8 mouse cellular contexts compared by ENCODE assay signal in the genomic region with DNA sequence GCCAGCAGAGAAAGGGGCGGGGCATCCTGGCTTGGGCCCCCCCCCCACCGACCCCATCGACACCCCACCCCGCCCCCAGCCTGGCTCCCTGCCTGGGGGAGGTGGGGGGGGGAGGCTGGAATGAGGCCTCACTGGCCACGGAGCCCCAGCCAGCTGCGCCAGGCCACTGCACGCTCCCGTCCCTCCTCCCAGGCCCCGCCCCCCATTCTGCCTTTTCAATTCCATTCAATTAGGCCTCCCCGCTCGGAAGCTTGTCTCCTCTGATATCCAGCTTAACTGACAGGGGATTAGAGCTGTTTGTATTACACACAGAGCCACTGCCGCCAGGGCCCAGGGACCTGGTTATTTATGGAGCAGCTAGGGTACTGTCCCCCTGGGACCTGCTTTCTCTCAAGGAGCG. TPM values are rescaled to one million over a fixed set of nuclear protein-coding genes. Genes with fewer than 3 reads are reported as not detected.
A peak's percentile ranks its signal among the peaks of the same experiment; 100 is the strongest.
DNase-seq lines count a peak whose midpoint lies in the region; ATAC-seq and TF ChIP-seq lines count a peak whose summit lies in the region.

No protein-coding gene starts in this region.

- no peaks in the 10 kb centered on the region for H3K9me3 ChIP-seq in intestine, postnatal 0 days (ENCODE audit: control insufficient read depth)
- no peaks in the 10 kb centered on the region; the same call in 1 of the 2 replicates for H3K9me3 ChIP-seq in midbrain, embryonic 11.5 days (ENCODE audit: control insufficient read depth, low read length)
- H3K9me3 ChIP-seq in stomach, embryonic 15.5 days = no peaks in the 10 kb centered on the region

- DNase-seq in ZHBTc4 (ENCODE audit: low read depth, low spot score) = peak; percentile 73
- peak; percentile 98 for DNase-seq in embryo, embryonic 10.5 days (ENCODE audit: low spot score)
- DNase-seq in heart, adult 18-20 months = peak; percentile 56 to 72
- peak; percentile 89 for DNase-seq in left cerebral cortex, postnatal 4 days
- DNase-seq in midbrain, embryonic 11.5 days (ENCODE audit: low spot score, missing footprints) = peak; percentile 99
- no peak for DNase-seq in adipocyte (ENCODE audit: low spot score)

- H3K4me3 ChIP-seq in intestine, postnatal 0 days (ENCODE audit: low read depth, low read length) = peak overlapping the region; percentile 24
- H3K4me3 ChIP-seq in midbrain, embryonic 11.5 days (ENCODE audit: low read depth, low read length) = peak overlapping the region; percentile 5; the same call in 1 of the 2 replicates
- peak overlapping the region; percentile 27 for H3K4me3 ChIP-seq in stomach, embryonic 15.5 days (replicated peaks)

- H3K27ac ChIP-seq in intestine, postnatal 0 days (ENCODE audit: low read depth, low read length) = no peak overlapping the region
- peak overlapping the region; percentile 90 for H3K27ac ChIP-seq in midbrain, embryonic 11.5 days (ENCODE audit: low read depth, low read length)
- peak overlapping the region; percentile 76 for H3K27ac ChIP-seq in stomach, embryonic 15.5 days

- no peaks in the 10 kb centered on the region for H3K36me3 ChIP-seq in intestine, postnatal 0 days (ENCODE audit: control insufficient read depth, insufficient read depth)
- H3K36me3 ChIP-seq in midbrain, embryonic 11.5 days (ENCODE audit: control insufficient read depth, insufficient read depth, low read length) = no peaks in the 10 kb centered on the region
- no peaks in the 10 kb centered on the region for H3K36me3 ChIP-seq in stomach, embryonic 15.5 days

- TF ChIP-seq CTCF in intestine, postnatal 0 days (IDR thresholded peaks at IDR 0.05; ENCODE audit: low read depth) = no peak

- no peaks in the 10 kb centered on the region; the same call in 1 of the 2 replicates for H3K4me1 ChIP-seq in intestine, postnatal 0 days (replicated peaks; ENCODE audit: control insufficient read depth, insufficient read depth, low read length)
- H3K4me1 ChIP-seq in midbrain, embryonic 11.5 days (ENCODE audit: control insufficient read depth, insufficient read depth, low read length) = peaks cover 40% of the 10 kb centered on the region
- H3K4me1 ChIP-seq in stomach, embryonic 15.5 days = peaks cover 22% of the 10 kb centered on the region

- peak overlapping the region; percentile 22; the same call in 1 of the 2 replicates for H3K9ac ChIP-seq in intestine, postnatal 0 days (ENCODE audit: low read depth, low read length)
- H3K9ac ChIP-seq in midbrain, embryonic 11.5 days (ENCODE audit: low read length) = peak overlapping the region; percentile 52
- H3K9ac ChIP-seq in stomach, embryonic 15.5 days = no peak overlapping the region

- H3K27me3 ChIP-seq in intestine, postnatal 0 days (replicated peaks; ENCODE audit: control insufficient read depth, insufficient read depth, low read length) = no peaks in the 10 kb centered on the region
- H3K27me3 ChIP-seq in midbrain, embryonic 11.5 days (ENCODE audit: control insufficient read depth, insufficient read depth, low read length) = peaks cover 2% of the 10 kb centered on the region; the same call in 1 of the 2 replicates
- H3K27me3 ChIP-seq in stomach, embryonic 15.5 days (replicated peaks) = no peaks in the 10 kb centered on the region

- H3K4me2 ChIP-seq in intestine, postnatal 0 days (replicated peaks; ENCODE audit: low read depth) = peak overlapping the region; percentile 63
- peak overlapping the region; percentile 35 for H3K4me2 ChIP-seq in midbrain, embryonic 11.5 days
- peak overlapping the region; percentile 52 for H3K4me2 ChIP-seq in stomach, embryonic 15.5 days

- ATAC-seq in intestine, postnatal 0 days = no peak
- ATAC-seq in midbrain, embryonic 11.5 days (ENCODE audit: low FRiP score) = peak; percentile 93
- ATAC-seq in stomach, embryonic 15.5 days (ENCODE audit: insufficient read depth, low FRiP score, low read depth) = peak; percentile 84

- under 1% methylated on average over 11 of the region's 13 CpGs for WGBS in intestine, postnatal 0 days
- 0% methylated on average over 10 of the region's 13 CpGs for WGBS in midbrain, embryonic 11.5 days
- WGBS in stomach, embryonic 15.5 days = 2% methylated on average over 12 of the region's 13 CpGs

- intact Hi-C loops in left cerebral cortex, postnatal 4 days (cut with DNase I) = loop anchor here (5.0 kb wide), 1 partner anchor 100 kb away; the partner anchor contains the start of gene Fam222a

RNA-seq across cellular contexts. Expression of gene Mvk, which starts 23.4 kb away (rescaled TPM):
- total RNA-seq in heart, adult 18-20 months (2021) = 1 to 10 TPM; 9.2 TPM
- polyA plus RNA-seq in intestine, postnatal 0 days (2015; fragmentation: Nextera tagmentation; extraction: Ambion mirVana) = 13.8 and 14.4 TPM in 2 replicates
- 10 to 100 TPM; 72.5 to 75.3 TPM for total RNA-seq in left cerebral cortex, postnatal 4 days (2021)
- 62.5 and 63.3 TPM in 2 replicates for polyA plus RNA-seq in midbrain, embryonic 11.5 days (2014; fragmentation: Nextera tagmentation; extraction: Ambion mirVana)
- 49.7 and 51.5 TPM in 2 replicates for polyA plus RNA-seq in stomach, embryonic 15.5 days (2015; fragmentation: Nextera tagmentation; extraction: Ambion mirVana)

RNA-seq across cellular contexts. Expression of gene Mmab, which starts 23.6 kb away (rescaled TPM):
- 10 to 100 TPM; 22.3 to 26.3 TPM for total RNA-seq in heart, adult 18-20 months (2021)
- 7.3 and 8.0 TPM in 2 replicates for polyA plus RNA-seq in intestine, postnatal 0 days (2015; fragmentation: Nextera tagmentation; extraction: Ambion mirVana)
- 10 to 100 TPM; 26.8 to 28.8 TPM for total RNA-seq in left cerebral cortex, postnatal 4 days (2021)
- 22.3 and 23.7 TPM in 2 replicates for polyA plus RNA-seq in midbrain, embryonic 11.5 days (2014; fragmentation: Nextera tagmentation; extraction: Ambion mirVana)
- 28.8 and 29.8 TPM in 2 replicates for polyA plus RNA-seq in stomach, embryonic 15.5 days (2015; fragmentation: Nextera tagmentation; extraction: Ambion mirVana)
